Mouse (Mus musculus): ENCODE results near the gene Slc35a5. TPM values are rescaled to one million over a fixed set of nuclear protein-coding genes. Genes with fewer than 3 reads are reported as not detected.
A peak's percentile ranks its signal among the peaks of the same experiment; 100 is the strongest.

The Slc35a5 gene
- polyA plus RNA-seq, 1 experiment from 2014 or later: 16.8 TPM

DNA sequence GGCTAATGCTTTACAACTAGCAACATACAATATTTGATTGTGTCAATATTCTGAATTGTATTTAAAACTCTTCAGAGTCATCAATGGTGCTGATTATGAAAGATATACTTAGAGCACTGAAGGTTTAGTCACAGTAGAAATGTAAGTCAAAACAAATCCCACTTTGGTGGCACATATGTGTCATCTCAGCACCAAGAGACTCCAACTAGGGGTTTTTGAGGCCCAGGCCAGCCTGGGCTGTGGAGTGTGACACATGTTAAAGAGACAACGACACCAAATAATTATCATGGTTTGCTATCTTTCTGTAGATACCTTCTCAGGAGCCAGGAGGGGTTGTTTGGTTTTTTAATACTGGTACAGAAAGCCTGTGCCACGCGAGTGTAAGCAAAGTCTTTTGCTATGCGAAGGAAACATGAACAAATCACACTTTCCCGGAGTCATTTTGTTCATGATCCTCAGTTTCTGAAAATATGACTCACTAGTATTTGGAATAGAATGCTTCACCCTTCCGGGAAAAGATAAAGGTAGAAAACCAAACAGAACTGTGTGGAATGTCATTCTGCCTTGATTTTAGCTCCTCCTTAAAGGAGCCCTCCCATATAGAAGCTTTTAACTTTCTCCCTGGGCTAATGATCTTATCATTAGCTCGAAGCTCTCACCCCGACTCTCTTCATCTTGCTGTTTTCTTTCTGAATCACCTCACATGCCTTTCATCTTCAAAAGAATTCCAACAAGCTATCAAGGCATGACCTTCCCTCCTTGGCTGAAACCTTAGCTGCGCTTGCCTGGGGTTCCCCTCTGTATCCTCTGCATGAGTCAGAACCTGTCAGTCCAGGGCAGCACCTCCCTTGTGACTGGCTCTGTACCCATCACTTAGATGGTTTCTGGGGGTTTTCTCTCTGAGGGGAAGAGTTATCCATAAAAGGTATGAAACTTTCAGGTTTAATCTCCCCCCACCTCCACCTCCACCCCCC is 34.0 kb downstream of the Slc35a5 start:
- Histone ChIP-seq H3K9me3 (ENCODE audit: control insufficient read depth, low read depth, low read length) (no peaks in the 10 kb centered on the region), H3K4me3 (ENCODE audit: low read depth, low read length) (no peak overlapping the region), H3K9ac (replicated peaks; ENCODE audit: low read depth, low read length) (no peak overlapping the region), H3K4me1 (ENCODE audit: control insufficient read depth, insufficient read depth, low read length) (no peaks in the 10 kb centered on the region), H3K36me3 (ENCODE audit: control insufficient read depth, insufficient read depth, low read length) (no peaks in the 10 kb centered on the region), H3K27ac (ENCODE audit: low read length) (no peak overlapping the region), H3K27me3 (ENCODE audit: control insufficient read depth, insufficient read depth, low read length) (no peaks in the 10 kb centered on the region), H3K4me2 (replicated peaks; ENCODE audit: low read depth, low read length) (no peak overlapping the region)
- ATAC-seq (ENCODE audit: insufficient number of reproducible peaks, insufficient read depth, low FRiP score, low read depth): peak; percentile 76; the same call in 1 of the 2 replicates
- WGBS: 45% methylated on average over 9 of the region's 9 CpGs

DNA sequence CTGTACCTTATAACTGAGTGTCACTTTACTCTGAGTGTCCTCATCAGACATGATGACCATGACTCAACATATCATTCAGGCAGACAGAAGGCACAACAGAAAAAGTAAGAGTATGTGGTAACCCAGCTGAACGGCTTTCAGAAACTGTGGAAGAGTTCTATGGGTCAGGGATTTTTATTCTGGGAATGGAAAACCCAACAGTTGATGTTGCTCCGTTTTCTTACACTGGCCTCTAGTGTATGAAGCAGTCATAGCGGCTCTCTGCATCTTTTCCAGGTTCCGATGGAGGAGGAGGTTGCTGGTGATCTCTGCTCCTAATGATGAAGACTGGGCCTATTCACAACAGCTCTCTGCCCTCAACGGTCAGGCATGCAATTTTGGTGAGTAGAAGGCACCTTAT is 35.9 kb downstream of the Slc35a5 start:
- H3K27me3 ChIP-seq (ENCODE audit: control insufficient read depth, insufficient read depth, low read length): no peaks in the 10 kb centered on the region
- H3K9me3 ChIP-seq (ENCODE audit: control insufficient read depth, low read depth, low read length): no peaks in the 10 kb centered on the region
- no peak overlapping the region for H3K4me3 ChIP-seq (ENCODE audit: low read depth, low read length)
- no peak for ATAC-seq (ENCODE audit: insufficient number of reproducible peaks, insufficient read depth, low FRiP score, low read depth)
- WGBS: 68% methylated on average over 5 of the region's 5 CpGs
- H3K9ac ChIP-seq (replicated peaks; ENCODE audit: low read depth, low read length): no peak overlapping the region
- no peak overlapping the region for H3K27ac ChIP-seq (ENCODE audit: low read length)
- no peaks in the 10 kb centered on the region; the same call in 1 of the 2 replicates for H3K36me3 ChIP-seq (ENCODE audit: control insufficient read depth, insufficient read depth, low read length)
- H3K4me1 ChIP-seq (ENCODE audit: control insufficient read depth, insufficient read depth, low read length): no peaks in the 10 kb centered on the region
- H3K4me2 ChIP-seq (replicated peaks; ENCODE audit: low read depth, low read length): no peak overlapping the region

DNA sequence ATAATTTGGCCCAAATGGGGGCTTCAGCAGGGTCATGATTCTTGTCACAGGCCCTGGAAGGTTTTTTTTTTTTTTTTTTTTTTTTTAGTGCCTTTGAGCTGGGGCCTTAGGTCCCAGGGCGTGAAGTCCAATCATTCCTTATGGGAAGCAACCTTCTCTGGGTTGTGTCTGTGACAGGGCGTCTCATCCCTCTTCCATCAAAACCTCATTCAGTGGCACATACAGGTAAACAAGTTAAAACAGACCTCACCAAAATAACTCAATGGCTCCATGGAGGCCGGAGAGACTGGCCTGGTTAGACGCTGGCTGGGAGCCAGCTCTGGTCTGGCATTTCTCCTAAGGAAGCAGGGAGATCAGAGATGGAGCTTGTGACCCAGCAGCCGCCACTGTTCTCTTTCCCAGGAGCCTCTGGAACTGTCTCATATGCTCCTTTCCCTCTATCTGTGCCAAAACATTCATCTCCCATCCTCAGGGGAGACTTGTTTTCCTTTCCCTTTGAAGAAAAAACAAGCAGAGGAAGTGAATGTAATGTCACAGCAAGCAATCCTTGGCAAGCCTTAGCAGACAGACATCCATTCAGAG is 37.6 kb downstream of the Slc35a5 start:
- H3K4me1 ChIP-seq (ENCODE audit: control insufficient read depth, insufficient read depth, low read length): no peaks in the 10 kb centered on the region
- no peaks in the 10 kb centered on the region for H3K27me3 ChIP-seq (ENCODE audit: control insufficient read depth, insufficient read depth, low read length)
- no peaks in the 10 kb centered on the region; the same call in 1 of the 2 replicates for H3K36me3 ChIP-seq (ENCODE audit: control insufficient read depth, insufficient read depth, low read length)
- H3K9ac ChIP-seq (replicated peaks; ENCODE audit: low read depth, low read length): no peak overlapping the region
- H3K27ac ChIP-seq (ENCODE audit: low read length): no peak overlapping the region
- no peak overlapping the region for H3K4me3 ChIP-seq (ENCODE audit: low read depth, low read length)
- ATAC-seq (ENCODE audit: insufficient number of reproducible peaks, insufficient read depth, low FRiP score, low read depth): no peak
- no peaks in the 10 kb centered on the region for H3K9me3 ChIP-seq (ENCODE audit: control insufficient read depth, low read depth, low read length)
- 39% methylated on average over 5 of the region's 5 CpGs for WGBS
- no peak overlapping the region for H3K4me2 ChIP-seq (replicated peaks; ENCODE audit: low read depth, low read length)

DNA sequence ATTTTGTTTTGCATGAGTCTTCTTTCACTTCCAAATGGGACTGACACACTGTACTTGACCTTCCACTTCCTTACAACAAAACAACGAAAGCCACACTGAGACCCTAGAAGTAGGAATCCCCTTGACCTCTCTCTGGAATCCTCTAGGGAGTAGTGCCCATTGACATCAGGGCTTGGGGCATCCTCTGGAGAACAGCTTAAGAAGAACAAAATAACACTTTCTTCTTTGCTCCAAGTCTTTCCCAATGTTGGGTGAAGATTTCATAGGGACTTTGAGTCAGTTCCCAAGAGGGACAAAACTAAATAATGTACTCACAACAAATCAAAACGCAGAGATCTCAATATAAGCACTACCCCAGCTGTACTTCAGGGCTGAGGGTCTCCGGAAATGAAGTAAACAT is 39.7 kb downstream of the Slc35a5 start:
- H3K27ac ChIP-seq (ENCODE audit: low read length): no peak overlapping the region
- no peaks in the 10 kb centered on the region for H3K4me1 ChIP-seq (ENCODE audit: control insufficient read depth, insufficient read depth, low read length)
- no peaks in the 10 kb centered on the region for H3K27me3 ChIP-seq (ENCODE audit: control insufficient read depth, insufficient read depth, low read length)
- no peak for ATAC-seq (ENCODE audit: insufficient number of reproducible peaks, insufficient read depth, low FRiP score, low read depth)
- H3K4me3 ChIP-seq (ENCODE audit: low read depth, low read length): no peak overlapping the region
- no peak overlapping the region for H3K4me2 ChIP-seq (replicated peaks; ENCODE audit: low read depth, low read length)
- 63% methylated on average over 3 of the region's 3 CpGs for WGBS
- no peak overlapping the region for H3K9ac ChIP-seq (replicated peaks; ENCODE audit: low read depth, low read length)
- H3K36me3 ChIP-seq (ENCODE audit: control insufficient read depth, insufficient read depth, low read length): no peaks in the 10 kb centered on the region; the same call in 1 of the 2 replicates
- H3K9me3 ChIP-seq (ENCODE audit: control insufficient read depth, low read depth, low read length): no peaks in the 10 kb centered on the region

DNA sequence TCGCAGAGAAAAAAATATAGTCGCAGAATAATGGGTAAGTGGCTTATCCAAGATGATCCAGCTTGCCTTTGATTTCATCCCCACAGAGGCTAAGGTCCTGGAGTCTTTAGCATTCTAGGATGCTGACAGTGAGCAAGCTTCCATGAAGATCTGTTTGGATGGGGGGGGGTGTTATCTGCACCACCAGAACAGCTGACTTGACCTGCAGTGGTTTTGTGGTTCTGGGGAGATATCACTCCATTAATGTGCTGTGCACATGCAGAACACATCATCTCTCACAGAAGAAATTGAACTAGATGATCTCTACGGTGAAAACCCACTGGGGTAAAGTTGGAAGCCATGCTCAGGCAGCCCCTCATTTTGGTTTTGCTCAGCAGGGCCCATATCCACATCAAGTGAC is 41.3 kb downstream of the Slc35a5 start:
- Histone ChIP-seq H3K27me3 (ENCODE audit: control insufficient read depth, insufficient read depth, low read length) (no peaks in the 10 kb centered on the region), H3K9me3 (ENCODE audit: control insufficient read depth, low read depth, low read length) (no peaks in the 10 kb centered on the region), H3K4me3 (ENCODE audit: low read depth, low read length) (no peak overlapping the region), H3K27ac (ENCODE audit: low read length) (no peak overlapping the region), H3K36me3 (ENCODE audit: control insufficient read depth, insufficient read depth, low read length) (no peaks in the 10 kb centered on the region; the same call in 1 of the 2 replicates), H3K4me2 (replicated peaks; ENCODE audit: low read depth, low read length) (no peak overlapping the region), H3K9ac (replicated peaks; ENCODE audit: low read depth, low read length) (no peak overlapping the region), H3K4me1 (ENCODE audit: control insufficient read depth, insufficient read depth, low read length) (no peaks in the 10 kb centered on the region)
- ATAC-seq (ENCODE audit: insufficient number of reproducible peaks, insufficient read depth, low FRiP score, low read depth): no peak
- WGBS: 90% methylated on average over 3 of the region's 3 CpGs

DNA sequence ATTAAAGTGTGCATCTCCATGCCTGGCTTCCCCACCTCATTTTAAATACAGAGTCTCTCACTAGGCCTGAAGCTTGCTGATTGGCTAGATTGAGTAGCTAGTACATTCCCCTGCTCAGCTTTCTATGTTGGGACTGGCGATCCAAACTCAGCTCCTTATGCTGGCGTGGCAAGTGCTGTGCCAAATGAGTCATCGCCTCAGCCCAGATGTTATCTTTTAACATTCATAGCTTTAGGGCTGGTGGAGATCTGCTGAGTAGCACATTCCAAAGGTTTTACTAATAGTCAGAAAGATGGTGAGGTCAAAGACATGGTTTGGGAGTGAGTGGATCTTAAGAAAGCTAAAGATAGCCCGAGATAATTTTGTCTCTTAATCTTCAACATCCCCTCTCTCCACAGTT is 48.0 kb downstream of the Slc35a5 start:
- Histone ChIP-seq H3K4me3 (ENCODE audit: low read depth, low read length) (no peak overlapping the region), H3K4me2 (replicated peaks; ENCODE audit: low read depth, low read length) (no peak overlapping the region), H3K27me3 (ENCODE audit: control insufficient read depth, insufficient read depth, low read length) (no peaks in the 10 kb centered on the region), H3K9ac (replicated peaks; ENCODE audit: low read depth, low read length) (no peak overlapping the region), H3K36me3 (ENCODE audit: control insufficient read depth, insufficient read depth, low read length) (no peaks in the 10 kb centered on the region), H3K27ac (ENCODE audit: low read length) (no peak overlapping the region), H3K4me1 (ENCODE audit: control insufficient read depth, insufficient read depth, low read length) (no peaks in the 10 kb centered on the region), H3K9me3 (ENCODE audit: control insufficient read depth, low read depth, low read length) (no peaks in the 10 kb centered on the region)
- peak; percentile 75; the same call in 1 of the 2 replicates for ATAC-seq (ENCODE audit: insufficient number of reproducible peaks, insufficient read depth, low FRiP score, low read depth)
- 30% methylated on average over 4 of the region's 4 CpGs for WGBS

DNA sequence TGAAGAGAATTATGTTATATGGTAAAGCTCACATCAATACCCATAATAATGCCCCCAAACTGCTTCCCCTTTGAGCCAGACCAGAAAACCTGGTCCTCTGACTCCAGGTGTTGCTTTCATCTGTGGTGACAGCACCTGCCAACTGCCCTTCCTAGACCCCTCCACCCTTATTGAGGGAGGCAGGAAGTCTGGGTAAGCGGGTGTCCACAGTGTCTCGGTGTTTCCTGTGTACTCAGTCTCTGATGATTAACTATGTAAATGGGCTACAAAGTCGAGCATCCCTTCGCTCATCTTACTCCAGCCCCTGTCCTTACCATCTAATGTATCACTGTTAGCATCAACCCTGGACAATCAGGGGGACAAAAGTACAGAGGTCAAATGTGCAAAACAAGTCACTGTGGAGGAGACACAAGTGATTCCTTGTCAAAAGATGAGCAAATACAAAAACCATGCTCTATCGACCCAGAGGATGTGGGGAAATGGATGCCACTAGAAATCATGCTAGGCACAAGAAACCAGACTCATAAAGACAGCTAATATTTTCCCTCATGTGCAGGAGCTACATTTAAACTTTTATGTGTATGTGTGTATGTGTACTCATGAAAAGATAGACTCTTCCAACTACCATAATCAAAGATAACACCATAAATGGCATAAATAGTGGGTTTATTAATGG is 50.2 kb downstream of the Slc35a5 start:
- no peaks in the 10 kb centered on the region for H3K27me3 ChIP-seq (ENCODE audit: control insufficient read depth, insufficient read depth, low read length)
- no peak overlapping the region for H3K4me3 ChIP-seq (ENCODE audit: low read depth, low read length)
- H3K9me3 ChIP-seq (ENCODE audit: control insufficient read depth, low read depth, low read length): no peaks in the 10 kb centered on the region
- no peaks in the 10 kb centered on the region for H3K36me3 ChIP-seq (ENCODE audit: control insufficient read depth, insufficient read depth, low read length)
- WGBS: 56% methylated on average over 5 of the region's 5 CpGs
- no peak overlapping the region for H3K4me2 ChIP-seq (replicated peaks; ENCODE audit: low read depth, low read length)
- no peaks in the 10 kb centered on the region for H3K4me1 ChIP-seq (ENCODE audit: control insufficient read depth, insufficient read depth, low read length)
- H3K27ac ChIP-seq (ENCODE audit: low read length): no peak overlapping the region
- no peak for ATAC-seq (ENCODE audit: insufficient number of reproducible peaks, insufficient read depth, low FRiP score, low read depth)
- H3K9ac ChIP-seq (replicated peaks; ENCODE audit: low read depth, low read length): no peak overlapping the region

DNA sequence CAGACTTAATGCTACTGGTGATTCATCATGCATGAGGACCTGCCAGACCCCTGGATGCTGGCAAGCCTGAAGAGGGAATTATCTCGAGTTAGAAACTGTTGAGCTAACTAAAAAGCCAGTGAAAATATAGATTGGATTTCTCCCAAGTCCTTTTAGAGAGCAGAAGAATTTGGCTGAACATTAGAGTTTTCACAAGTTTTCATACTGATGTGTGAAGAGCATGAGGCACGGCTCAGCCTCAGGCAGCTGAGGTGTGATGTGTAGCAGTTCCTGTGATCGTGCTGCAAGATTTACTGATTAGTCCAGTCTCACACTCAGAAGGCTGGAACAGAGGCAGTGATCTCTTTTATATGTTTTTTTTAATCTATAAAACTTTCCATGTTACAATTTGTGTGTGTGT is 53.5 kb downstream of the Slc35a5 start:
- ATAC-seq (ENCODE audit: insufficient number of reproducible peaks, insufficient read depth, low FRiP score, low read depth): no peak
- Histone ChIP-seq H3K4me3 (ENCODE audit: low read depth, low read length) (no peak overlapping the region), H3K9me3 (ENCODE audit: control insufficient read depth, low read depth, low read length) (no peaks in the 10 kb centered on the region), H3K4me2 (replicated peaks; ENCODE audit: low read depth, low read length) (no peak overlapping the region), H3K27me3 (ENCODE audit: control insufficient read depth, insufficient read depth, low read length) (no peaks in the 10 kb centered on the region), H3K4me1 (ENCODE audit: control insufficient read depth, insufficient read depth, low read length) (no peaks in the 10 kb centered on the region), H3K9ac (replicated peaks; ENCODE audit: low read depth, low read length) (no peak overlapping the region), H3K36me3 (ENCODE audit: control insufficient read depth, insufficient read depth, low read length) (no peaks in the 10 kb centered on the region), H3K27ac (ENCODE audit: low read length) (no peak overlapping the region)
- 41% methylated on average over 3 of the region's 3 CpGs for WGBS

All from stomach, embryonic 14.5 days (tissue).